Mouse (Mus musculus): Measurements from ENCODE around the gene Syne1.
A peak's percentile ranks its signal among the peaks of the same experiment; 100 is the strongest.

The Syne1 gene

DNA sequence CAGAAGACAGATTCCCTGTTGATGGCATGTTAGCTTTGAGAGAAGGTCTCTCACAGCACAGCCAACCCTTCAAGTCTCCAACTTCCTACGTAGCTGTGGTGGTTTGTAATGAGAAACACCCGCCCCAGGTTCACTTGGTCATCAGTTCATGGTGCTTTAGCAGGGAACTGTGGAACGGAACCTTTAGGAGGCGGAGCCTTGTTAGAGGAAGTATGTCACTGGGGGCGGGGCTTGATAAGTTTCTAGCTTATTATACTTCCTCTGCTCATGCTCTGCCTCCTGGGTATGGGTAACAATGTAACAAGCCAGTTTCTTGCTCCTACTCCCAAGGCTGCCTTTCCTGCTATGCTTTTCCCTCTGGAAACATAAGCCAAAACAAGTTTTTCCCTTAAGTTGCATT, 505.6 kb downstream of the Syne1 start:
- DNase-seq = no peak

DNA sequence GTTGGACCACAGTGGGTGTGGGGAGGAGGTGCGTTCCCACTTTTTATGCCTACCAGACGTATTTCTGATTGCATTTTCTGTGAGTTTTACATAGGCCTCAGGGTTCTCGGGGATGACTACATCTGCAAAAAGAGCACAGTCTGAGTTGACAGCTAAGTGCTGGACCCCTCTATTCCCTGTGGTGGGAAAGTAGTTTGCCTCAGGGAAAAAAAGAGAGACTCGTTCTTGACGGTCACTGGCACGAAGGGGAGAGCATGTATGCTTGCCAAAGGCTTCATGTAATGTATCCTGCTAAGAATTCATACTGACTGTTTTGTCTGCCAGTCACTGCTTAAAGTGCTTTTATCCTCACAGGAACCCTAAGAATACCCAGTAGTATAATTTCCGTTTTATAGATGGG, 506.1 kb downstream of the Syne1 start:
- no peak for DNase-seq

DNA sequence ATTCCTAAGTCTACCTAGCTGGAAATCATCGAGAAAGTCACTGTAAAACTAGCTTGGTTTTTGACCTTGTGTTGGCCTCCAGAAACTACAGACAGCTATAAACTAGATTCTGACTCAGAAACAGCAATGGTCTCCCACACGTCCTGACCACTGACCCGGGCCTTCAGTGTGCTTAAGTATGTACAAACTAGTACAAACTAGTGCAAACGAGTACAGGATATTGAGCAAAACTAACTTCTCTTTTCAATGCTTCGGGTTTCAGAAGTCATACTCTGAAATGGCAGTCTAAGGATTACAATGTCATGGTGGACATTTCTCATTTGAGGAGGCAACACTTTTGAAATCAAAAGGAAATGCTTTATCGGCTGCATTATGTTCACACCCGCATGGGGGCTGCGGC, 506.8 kb downstream of the Syne1 start:
- no peak for DNase-seq

DNA sequence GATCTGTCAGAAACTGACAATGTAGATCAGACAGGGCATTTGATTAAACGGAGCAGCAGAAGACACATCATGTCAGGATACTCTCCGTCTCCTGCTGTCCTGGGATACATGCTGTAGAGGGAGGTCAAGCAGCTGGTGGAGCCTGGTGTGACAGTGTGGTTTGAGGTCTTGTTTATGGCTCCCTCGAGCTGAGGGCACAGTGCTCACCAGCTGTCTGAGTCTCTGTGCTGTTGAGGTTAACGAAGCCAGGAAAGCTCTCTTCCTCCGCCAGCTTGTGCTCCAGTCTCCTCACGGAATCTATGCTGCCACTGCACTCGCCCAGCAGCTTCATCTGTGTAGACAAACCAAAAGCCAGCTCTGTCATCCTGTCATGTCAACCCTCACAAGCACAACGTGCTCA, 510.0 kb downstream of the Syne1 start:
- DNase-seq = peak in 1 of 2 experiments; percentile 52

DNA sequence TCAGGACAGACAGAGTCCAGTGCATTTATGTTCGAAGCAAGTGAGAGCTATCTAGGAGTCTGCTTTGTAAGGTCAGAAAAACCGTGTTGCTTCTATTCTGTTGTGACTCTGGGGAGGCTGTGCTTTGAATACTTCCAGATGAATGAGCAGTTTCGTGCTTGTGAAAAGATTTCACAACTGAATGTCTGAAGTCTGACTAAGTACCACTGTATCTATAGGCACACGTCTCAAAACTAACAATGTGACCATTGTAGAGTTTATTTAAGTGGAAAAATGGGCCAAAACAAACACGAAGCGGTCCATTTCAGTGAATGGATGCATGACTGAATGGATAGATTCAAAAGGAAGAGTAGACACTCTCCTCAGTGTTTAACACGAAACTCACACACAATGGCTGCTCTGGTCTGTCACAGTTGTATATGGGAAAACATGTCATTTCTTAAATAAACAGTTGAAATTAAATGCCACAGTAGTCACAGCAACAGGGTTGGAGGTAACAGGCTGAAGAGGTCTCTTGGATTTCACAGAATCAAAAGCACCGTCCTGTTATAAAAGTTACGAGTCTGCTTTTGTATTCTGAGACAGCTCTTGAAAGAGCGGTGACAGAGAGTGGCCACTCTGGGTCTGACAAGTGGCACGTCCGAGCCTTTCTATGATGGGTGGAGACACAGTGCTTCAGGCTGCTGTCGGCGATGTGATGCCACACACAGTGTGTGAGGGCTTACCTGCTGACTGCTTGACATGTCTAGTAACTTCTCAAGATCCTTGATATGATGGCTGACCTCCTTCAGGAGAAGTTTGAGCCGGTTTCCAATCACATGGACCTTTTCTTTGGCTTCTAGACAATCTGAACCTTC, 518.9 kb downstream of the Syne1 start:
- no peak for DNase-seq

DNA sequence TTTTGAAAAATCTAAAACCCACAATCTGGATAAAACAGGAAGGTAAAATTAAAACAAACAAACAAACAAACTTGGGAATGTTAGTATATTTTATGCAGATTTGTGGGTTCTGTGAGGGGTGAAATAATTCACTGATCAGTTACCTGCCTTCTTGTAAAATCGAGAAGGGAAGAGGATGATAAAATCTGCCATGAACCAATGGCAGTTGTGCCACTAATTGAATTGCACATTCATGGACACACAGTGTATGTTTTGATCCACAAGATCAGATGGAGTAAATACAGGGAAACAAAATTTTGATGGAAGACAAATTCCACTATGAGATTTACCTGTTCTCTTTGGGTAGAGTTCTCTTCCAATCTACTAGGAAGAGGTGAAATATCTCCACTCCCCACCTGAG, 521.4 kb downstream of the Syne1 start:
- no peak for DNase-seq

DNA sequence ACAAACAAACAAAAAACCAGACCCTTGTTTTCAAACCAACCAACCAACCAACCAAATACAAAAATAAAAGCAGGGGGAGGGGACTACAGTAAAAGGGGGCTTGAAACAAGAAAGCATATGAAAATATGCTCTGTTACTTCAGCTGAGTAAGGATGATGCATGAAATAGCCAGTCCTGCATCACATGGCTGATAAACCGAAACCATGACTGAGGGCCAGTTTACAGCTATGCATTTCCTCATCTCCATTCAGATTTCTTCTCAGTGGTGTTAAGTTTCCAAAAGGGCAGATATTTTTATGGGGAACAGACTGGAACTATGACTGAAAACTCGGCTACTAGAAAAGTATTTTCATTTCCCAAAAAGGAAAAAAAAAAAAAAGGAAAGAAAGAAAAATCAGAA, 522.1 kb downstream of the Syne1 start:
- DNase-seq = no peak

DNA sequence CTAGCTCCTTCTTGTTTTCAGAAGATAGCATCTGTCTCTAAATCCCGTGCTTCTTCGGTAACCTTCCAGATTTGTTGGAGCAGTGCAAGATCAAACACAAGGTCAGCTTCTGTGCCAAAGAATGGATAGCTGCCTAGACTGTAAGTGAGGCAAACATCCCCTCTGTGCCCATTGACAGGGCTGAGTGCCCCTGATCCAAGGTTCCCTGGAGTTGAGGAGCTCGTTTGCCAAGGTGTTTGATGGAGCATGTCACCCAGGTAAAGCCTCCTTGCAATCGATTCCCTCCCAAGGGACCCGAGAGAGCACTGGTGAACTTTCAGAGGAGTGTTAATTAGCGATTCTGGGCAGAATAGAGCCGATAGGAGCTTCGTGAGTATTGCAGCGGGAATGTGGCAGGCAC, 523.0 kb downstream of the Syne1 start:
- no peak for DNase-seq

DNA sequence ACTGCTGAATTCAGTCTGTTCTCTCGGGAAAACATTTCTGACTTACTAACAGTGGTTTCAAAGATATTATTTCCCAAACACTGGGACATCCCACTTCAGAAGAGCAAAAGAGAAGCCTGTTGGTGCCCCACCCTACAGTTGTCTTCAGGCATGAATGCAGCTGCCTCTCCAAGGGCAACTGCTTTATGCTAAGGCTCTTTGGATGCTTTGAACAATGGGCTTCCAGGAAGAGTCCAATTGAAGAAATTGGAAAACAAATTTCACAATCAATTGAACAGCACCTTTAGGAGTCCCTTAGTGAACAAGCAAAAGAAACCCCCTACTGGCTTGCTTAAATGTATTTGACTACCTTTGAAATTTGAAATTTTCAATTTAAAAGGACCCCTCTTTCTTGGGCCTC, 524.1 kb downstream of the Syne1 start:
- DNase-seq = no peak

DNA sequence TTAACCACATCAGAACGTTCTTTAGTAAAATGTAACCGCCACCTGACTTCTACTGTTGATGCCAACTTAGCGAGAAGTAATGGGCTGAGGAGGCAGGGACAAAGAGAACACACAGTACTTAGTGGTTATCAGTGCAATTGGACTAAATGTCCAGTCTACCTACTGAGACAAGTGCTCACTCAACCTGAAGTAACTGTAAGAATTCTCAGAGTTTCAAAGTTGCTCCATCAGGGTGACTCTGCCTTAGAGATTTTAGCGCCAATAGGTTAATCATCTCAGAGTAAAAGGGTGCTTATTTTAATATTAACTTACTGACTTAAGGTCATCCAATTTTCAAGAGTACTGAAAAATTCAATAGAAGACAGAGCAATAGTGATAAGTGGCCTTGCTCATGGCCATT, 525.4 kb downstream of the Syne1 start:
- DNase-seq = no peak

DNA sequence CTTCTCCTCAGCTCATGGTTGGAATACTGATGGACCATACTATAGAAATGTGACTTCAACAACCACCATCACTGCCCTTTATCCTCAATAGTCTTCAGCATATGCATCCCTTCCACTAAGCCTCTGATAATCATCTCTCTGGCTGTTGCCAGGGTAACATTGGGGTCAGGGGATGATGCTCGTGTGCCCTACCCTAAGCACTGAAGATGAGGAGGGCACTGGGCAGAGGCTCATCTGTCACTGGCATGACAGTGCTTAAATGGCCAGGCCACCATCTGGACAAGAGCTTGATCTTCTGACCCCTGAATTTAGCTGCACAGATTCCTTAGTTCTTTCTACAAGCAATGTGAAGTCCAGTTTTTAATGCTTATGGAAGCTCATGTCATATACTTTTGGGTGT, 534.1 kb downstream of the Syne1 start:
- no peak for DNase-seq

DNA sequence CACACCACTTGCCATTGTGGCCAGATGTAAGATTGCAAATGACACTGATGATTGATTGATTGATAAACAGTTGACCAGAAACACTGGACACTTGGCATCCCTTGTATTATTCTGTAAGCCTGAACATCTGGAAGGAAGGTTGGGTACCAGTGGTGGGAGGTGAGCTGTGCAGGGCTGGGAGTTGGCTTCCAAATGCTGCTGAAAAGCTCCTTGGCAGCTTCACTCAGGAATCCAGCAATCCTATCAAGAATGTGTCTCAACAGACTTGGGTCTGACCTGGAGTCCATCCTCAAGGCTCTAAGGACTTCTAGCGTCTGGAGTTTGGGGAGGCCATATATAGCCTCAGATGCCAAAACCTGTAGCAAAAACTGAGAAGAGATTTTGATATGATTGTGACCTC, 536.3 kb downstream of the Syne1 start:
- no peak for DNase-seq

DNA sequence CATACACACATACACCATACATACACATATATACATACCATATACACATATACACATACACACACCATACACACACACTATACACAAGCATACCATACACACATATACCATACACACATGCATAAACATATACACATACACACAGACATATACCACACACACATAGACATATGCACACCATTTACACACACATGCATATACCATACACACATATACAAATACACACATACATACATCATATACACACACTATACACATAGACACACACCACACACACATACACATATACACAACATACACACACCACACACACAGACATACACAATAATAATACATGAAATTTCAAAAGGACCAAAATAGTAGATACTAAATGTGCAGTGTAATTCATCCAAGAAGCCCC, 539.3 kb downstream of the Syne1 start:
- no peak for DNase-seq

DNA sequence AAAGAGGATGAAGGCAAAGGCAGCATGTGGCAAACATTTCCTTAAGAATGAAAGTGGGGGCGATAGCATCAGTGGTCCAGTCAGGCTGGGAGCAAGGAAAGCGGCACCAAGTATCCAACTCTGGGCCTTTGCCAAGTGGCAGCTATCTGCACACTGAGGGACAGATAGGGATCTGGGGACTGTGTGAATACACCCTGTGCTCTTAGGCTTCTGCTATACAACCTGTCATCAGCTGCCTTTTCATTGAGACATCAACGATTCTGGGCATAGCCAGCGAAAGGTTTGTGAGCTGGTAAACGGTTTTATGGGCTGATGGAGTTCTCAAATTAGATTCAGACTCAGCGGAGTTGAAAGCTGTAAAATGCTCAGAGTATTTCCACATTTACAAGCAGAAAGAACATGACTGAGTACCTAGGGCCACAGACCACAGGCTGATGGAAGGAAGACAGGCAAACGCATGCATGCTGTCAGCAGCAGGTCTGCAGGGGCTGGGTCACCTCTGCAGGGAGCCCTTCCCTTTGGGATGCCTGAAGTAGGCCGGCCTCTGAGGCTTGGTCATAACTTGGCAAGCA, 542.4 kb downstream of the Syne1 start:
- DNase-seq = no peak

DNA sequence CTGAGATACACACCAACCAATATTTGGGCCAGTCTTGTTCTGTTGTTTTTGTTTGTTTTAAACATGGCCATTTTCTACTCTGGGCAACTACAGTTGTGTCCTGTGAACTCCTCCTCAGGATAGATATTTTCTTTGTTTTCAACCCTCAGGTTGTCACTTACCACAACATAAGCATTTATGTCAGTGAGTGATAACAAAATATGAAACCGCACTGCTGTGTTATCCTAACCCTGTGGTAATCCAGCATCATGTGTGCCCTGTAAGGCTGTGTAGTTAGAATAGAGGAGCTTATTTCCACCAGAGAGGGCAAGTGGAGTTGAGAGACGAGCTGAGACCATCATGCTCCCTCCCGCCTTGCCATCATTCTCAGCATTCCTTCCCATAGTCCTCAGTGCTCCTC, 554.7 kb downstream of the Syne1 start:
- DNase-seq = no peak

DNA sequence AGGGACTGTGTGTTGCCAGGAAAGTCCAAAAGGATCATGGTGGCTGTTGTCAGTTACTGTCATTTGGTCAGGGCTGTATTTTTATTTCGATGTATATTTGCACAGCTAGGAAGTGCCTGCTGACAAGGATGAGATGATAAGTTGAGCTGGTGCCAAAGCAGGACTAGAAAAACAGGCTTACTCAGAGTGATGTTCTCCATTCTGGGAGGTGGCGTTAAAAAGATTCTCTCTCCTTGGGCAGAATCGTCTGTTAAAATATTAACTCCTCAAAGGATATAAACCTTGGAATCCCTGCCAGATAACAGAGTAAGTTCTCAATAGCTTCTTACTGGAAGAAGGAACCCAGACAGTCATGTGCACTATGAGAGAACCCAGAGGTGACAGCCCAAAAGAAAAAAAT, 557.5 kb downstream of the Syne1 start:
- no peak for DNase-seq

DNA sequence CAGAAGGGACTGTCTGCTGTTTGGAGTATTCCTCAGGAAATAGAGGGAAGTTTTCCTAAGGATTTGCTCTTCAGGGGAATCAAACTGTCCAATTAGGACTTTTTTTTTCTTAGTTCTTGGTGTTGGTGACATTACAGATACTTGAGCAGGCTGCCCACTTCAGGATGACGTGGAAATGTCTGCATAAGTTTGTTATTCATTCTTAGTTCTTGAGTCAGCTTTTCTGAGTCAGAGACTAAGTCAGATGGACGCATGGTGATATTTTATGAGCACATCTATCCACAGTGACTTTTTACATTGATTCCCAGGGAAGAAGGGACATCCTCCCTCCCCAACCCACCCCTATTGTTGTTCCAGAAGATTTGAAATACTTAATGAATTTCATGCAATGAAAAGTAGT, 567.4 kb downstream of the Syne1 start:
- DNase-seq = no peak

DNA sequence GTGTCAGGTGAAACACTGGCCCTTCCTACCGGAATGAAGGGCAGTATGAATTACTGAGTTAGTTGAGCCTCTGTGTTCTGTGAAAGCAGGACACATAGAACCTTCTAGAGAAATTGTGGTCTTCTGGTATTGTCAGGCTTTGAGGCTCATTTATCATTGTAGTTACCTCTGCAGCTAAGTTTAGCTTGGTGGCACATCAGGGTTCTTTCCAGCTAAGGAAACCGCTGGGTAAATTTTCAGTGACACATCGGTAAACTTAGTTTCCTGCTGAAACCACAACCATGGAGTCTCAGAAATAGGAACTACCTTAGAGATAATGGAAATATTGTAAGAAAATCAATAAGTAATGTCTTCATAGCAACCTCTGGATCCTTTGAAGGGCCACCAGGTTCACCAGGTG, 573.9 kb downstream of the Syne1 start:
- DNase-seq = no peak

DNA sequence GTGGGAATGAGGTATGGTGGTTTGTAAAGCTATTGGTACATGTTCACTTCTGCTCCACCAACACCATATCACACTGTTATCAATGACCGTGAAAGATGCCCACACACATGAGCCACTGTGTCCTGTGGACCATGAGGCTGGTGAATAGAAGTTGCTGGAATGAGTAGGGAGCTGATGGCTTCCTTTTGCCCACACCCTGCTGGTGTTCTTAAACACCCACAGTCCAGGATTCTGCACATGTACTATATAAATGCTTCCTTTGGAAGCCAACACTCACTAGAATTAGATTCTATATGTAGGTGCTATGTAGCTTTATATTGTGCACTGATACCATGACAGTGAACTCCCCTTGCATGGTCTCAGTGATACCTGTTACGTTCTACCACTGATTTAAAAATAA, 574.7 kb downstream of the Syne1 start:
- DNase-seq = no peak

DNA sequence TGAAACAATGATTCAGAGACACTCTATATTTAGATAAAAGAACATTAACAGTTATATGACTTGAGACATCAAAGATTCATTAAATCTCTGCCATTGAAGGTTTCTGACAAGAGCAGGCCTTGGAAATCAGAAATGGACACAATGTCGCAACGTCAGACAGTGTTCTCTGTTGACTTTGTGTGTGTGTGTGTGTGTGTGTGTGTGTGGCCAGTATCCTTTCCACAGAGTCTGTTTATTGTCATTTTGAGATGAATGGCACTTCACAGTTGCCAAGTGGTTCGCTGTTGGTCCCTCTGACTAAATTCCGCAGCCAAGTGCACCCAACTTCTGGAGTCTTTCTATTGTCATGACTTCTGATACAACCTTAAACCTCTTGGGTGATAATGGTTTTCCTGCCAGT, 577.0 kb downstream of the Syne1 start:
- no peak for DNase-seq

DNA sequence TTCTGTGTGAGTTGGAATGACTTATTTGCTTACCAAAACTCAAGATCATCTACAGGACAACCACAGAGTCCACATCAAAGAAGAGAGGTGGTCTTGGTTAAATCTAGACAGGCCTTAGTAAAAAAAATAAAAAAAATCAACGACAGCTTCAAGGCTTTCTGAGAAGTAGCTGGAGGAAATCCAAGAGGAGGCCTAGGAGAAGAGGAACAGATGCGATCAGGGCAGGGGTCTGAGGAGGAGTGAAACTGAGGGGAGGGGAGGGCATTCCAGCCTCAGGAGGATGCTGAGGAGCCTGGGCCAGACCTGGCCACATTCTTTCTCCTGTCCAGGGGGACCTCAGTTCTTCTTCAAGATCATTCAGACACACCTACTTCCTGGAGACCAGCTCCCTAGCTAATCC, 579.3 kb downstream of the Syne1 start:
- DNase-seq = no peak

DNA sequence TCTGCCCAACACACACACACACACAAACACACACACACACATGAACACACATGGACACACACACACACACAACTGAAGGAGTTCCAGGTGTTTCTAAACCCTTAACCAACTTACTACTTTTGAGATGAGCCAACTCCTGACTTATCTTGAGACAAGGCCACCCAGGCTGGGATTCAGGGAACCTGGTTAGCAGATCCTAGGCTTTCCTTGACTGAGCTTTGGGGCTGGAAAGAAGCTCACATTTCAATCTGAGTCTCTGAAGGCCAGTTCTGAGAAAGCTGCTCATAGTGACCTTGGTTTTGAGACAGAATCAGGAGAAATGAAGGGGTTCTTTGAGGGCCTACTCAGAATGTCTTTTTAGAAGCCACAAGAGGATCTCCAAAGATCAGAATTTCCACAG, 579.7 kb downstream of the Syne1 start:
- no peak for DNase-seq

DNA sequence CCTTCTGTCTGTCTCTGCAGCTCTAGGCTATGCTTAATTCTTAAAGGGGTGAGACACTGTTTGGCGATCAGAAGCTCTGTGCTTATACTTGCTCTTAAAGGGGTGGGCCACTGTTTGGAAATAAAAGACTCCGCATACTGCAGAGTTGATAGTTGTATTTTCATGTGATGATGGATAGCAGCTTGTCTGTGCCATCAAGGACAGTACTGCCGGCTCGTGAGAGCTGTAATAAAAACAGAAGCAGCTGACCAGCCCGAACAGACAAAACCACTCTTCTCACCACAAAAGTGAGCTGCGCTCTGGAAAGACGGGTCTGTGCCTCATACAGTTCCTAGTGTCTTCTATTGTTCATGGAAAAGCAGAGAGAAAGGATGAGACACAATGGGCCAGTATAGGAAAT, 580.1 kb downstream of the Syne1 start:
- no peak for DNase-seq
